ENCODE assay signal across 18 mouse cellular contexts in genomic region chr16:91938141-91938540, GRCm38 (mm10).
A peak's percentile ranks its signal among the peaks of the same experiment; 100 is the strongest.
DNase-seq lines count a peak whose midpoint lies in the region; ATAC-seq and TF ChIP-seq lines count a peak whose summit lies in the region.
"Had no signal": no experiment of that assay in that cellular context is flagged by ENCODE, and none has a peak within 500 bp of the region (broad histone marks: within the 10 kb centered on the region; RNA-seq: fewer than 3 reads in every experiment).

No protein-coding gene starts in this region.

- peak overlapping the region; percentile 5; the same call in 1 of the 2 replicates for H3K27ac ChIP-seq in kidney, adult 2 months (ENCODE audit: insufficient read depth, low read depth, low read length)
- 0 out of 2 replicates have a peak overlapping the region, but pooled peaks have one; percentile 14 for H3K27ac ChIP-seq in layer of hippocampus, adult 2 months
- H3K27ac ChIP-seq: forebrain, embryonic 10.5 days; gastrocnemius, adult 2 months; hindbrain, embryonic 15.5 days had no signal

- no peak overlapping the region for H3K4me3 ChIP-seq in kidney, adult 2 months (ENCODE audit: insufficient read depth, low read depth, low read length)
- H3K4me3 ChIP-seq in layer of hippocampus, adult 2 months, result no peak overlapping the region
- H3K4me3 ChIP-seq: embryonic facial prominence, embryonic 10.5 days; erythroblast, embryonic 14.5 days; forebrain, embryonic 10.5 days; gastrocnemius, adult 2 months; heart, embryonic 12.5 days; hindbrain, embryonic 15.5 days had no signal

- 58% methylated on average over 5 of the region's 5 CpGs for WGBS in kidney, adult 2 months

- TF ChIP-seq POLR2A in kidney, adult 2 months (IDR thresholded peaks at IDR 0.05; ENCODE audit: low read depth, low read length), result no peak

- DNase-seq in heart, adult 11 months, result peak; percentile 70
- no peak for DNase-seq in heart, adult 9 months (ENCODE audit: low spot score in 2 of 2)
- DNase-seq in kidney, adult 2 months, result peak; percentile 57
- DNase-seq in kidney, adult 9 months, result no peak
- no peak for DNase-seq in layer of hippocampus, adult 2 months (ENCODE audit: low spot score in 2 of 2)
- DNase-seq in layer of hippocampus, adult 9-11 months, result no peak
- DNase-seq: adrenal gland, postnatal 36 days; cerebellum, adult 2 months; cerebellum, postnatal 10 days; gastrocnemius, adult 2 months; gastrocnemius, postnatal 25 days had no signal

- H3K27me3 ChIP-seq in kidney, adult 2 months (replicated peaks; ENCODE audit: control insufficient read depth, insufficient read depth, low read length), result no peaks in the 10 kb centered on the region
- H3K27me3 ChIP-seq: heart, embryonic 12.5 days; hindbrain, embryonic 15.5 days had no signal

- no peak for ATAC-seq in megakaryocyte-erythroid progenitor cell, adult 5-6 weeks (replicated peaks; ENCODE audit: low FRiP score, low TSS enrichment, poor library complexity, severe bottlenecking)
- ATAC-seq: forebrain, embryonic 14.5 days had no signal

- H3K36me3 ChIP-seq in kidney, adult 2 months (ENCODE audit: control insufficient read depth, insufficient read depth, low read length), result no peaks in the 10 kb centered on the region
- H3K36me3 ChIP-seq: embryonic facial prominence, embryonic 10.5 days; forebrain, embryonic 10.5 days; heart, embryonic 12.5 days; hindbrain, embryonic 15.5 days had no signal

- no peak for TF ChIP-seq CTCF in kidney, adult 2 months (conservative IDR thresholded peaks at IDR 0.05; ENCODE audit: insufficient read depth, insufficient read length, low read depth, low read length)
- TF ChIP-seq CTCF in layer of hippocampus, adult 2 months (conservative IDR thresholded peaks at IDR 0.05), result no peak

- H3K4me1 ChIP-seq in kidney, adult 2 months (ENCODE audit: control insufficient read depth, insufficient read depth, low read length), result peaks cover 4% of the 10 kb centered on the region; the same call in 1 of the 2 replicates
- H3K4me1 ChIP-seq: forebrain, embryonic 10.5 days; hindbrain, embryonic 15.5 days had no signal

Comparison
In these comparisons a context has a peak if more than half of its experiments do, and no peak if none do; other contexts are left out.
1. DNase-seq: peak in heart, adult 11 months (single experiment) and kidney, adult 2 months (single experiment); none in heart, adult 9 months (0 of 2), kidney, adult 9 months (single experiment), layer of hippocampus, adult 2 months (0 of 2) and layer of hippocampus, adult 9-11 months (single experiment).